Mouse (Mus musculus): ENCODE measurements around the gene Diras1. TPM values are rescaled to one million over a fixed set of nuclear protein-coding genes. Genes with fewer than 3 reads are reported as not detected.

The Diras1 gene
- polyA plus RNA-seq, 1 experiment: 0.05 TPM

DNA sequence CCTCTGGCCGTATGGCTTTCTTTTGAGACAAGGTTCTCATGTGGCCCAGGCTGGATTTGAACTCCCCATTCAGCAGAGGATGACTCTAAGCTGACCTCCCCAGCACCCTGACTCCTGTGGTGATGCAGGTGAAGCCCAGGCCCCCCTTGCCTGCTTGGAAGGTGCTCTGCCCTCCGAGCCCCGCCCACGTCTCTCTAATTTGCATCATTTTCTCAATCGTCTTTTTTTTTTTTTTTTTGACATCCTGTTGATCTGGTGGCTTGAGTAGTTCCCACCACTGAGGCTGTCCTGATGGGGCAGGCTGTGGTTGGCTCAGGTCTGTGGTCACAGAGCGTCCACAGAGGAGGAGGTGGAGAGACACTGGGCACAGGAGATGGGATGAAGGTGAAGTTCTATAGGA lies 36.0 kb downstream of the Diras1 start:
- Histone ChIP-seq H3K4me1 (replicated peaks; ENCODE audit: control insufficient read depth, insufficient read depth, low read length) (peaks cover 36% of the 10 kb centered on the region), H3K4me3 (ENCODE audit: control insufficient read depth, insufficient read depth, low read length) (no peak overlapping the region), H3K27me3 (ENCODE audit: control insufficient read depth, insufficient read depth, low read length) (no peaks in the 10 kb centered on the region), H3K36me3 (ENCODE audit: control insufficient read depth, insufficient read depth, low read length) (no peaks in the 10 kb centered on the region), H3K27ac (ENCODE audit: control insufficient read depth, insufficient read depth, low read length) (no peak overlapping the region)
- TF ChIP-seq CTCF (IDR thresholded peaks at IDR 0.05; ENCODE audit: borderline replicate concordance, control insufficient read depth, extremely low read depth, insufficient read depth, low read length, poor library complexity): no peak
- TF ChIP-seq POLR2A (IDR thresholded peaks at IDR 0.05; ENCODE audit: control insufficient read depth, extremely low read depth, insufficient read depth, low read length, poor library complexity): no peak
- DNase-seq: no peak
- 20% methylated on average over 6 of the region's 6 CpGs for WGBS

DNA sequence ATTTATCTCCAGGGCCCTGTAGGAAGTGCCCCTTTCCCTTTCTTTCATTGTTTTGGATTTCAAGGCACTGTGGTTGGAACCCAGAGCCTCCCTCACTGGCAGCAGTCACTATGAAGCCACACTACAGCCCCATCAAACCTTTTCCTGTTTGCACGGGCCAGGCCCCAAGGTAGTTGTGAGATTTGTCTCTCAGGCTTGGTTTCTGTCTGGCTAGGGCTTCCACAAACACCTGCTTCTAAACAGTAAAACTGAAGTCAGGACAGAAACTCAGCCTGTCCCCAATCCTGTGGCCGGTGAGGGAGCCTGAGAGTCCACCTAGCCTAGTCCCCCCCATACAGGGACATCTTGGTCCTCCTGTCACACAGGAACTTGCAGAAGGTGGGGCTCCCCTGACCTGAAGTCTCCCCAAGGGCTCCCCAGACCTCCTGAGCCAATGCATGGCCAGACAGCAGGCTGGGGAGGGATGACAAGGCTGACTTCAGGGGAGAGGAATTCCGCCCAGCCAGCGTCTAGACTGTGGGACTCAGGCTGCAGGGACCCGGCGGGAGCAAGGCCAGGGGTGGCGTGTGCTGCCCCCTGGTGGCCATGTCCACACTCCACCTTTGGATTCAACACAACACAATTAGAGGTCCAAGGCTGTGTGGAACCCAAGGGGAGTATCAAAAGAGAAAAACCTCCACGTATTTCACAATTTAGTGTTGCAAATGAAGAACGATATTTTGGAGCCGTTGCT lies 37.6 kb downstream of the Diras1 start:
- 12% methylated on average over 10 of the region's 10 CpGs for WGBS
- Histone ChIP-seq H3K27ac (ENCODE audit: control insufficient read depth, insufficient read depth, low read length) (no peak overlapping the region), H3K4me3 (ENCODE audit: control insufficient read depth, insufficient read depth, low read length) (no peak overlapping the region), H3K36me3 (ENCODE audit: control insufficient read depth, insufficient read depth, low read length) (no peaks in the 10 kb centered on the region), H3K27me3 (ENCODE audit: control insufficient read depth, insufficient read depth, low read length) (no peaks in the 10 kb centered on the region), H3K4me1 (replicated peaks; ENCODE audit: control insufficient read depth, insufficient read depth, low read length) (peaks cover 36% of the 10 kb centered on the region)
- peak; percentile 70 for DNase-seq
- TF ChIP-seq POLR2A (IDR thresholded peaks at IDR 0.05; ENCODE audit: control insufficient read depth, extremely low read depth, insufficient read depth, low read length, poor library complexity) (no peak), CTCF (IDR thresholded peaks at IDR 0.05; ENCODE audit: borderline replicate concordance, control insufficient read depth, extremely low read depth, insufficient read depth, low read length, poor library complexity) (peak; percentile 93)

GRCm38 (mm10) chr10:80986754-80987153 lies 38.7 kb downstream of the Diras1 start:
- Histone ChIP-seq H3K4me1 (replicated peaks; ENCODE audit: control insufficient read depth, insufficient read depth, low read length) (peaks cover 36% of the 10 kb centered on the region), H3K27me3 (ENCODE audit: control insufficient read depth, insufficient read depth, low read length) (no peaks in the 10 kb centered on the region), H3K4me3 (ENCODE audit: control insufficient read depth, insufficient read depth, low read length) (no peak overlapping the region), H3K36me3 (ENCODE audit: control insufficient read depth, insufficient read depth, low read length) (no peaks in the 10 kb centered on the region), H3K27ac (ENCODE audit: control insufficient read depth, insufficient read depth, low read length) (no peak overlapping the region)
- 89% methylated on average over 6 of the region's 6 CpGs for WGBS
- no peak for DNase-seq
- TF ChIP-seq CTCF (IDR thresholded peaks at IDR 0.05; ENCODE audit: borderline replicate concordance, control insufficient read depth, extremely low read depth, insufficient read depth, low read length, poor library complexity) (no peak), POLR2A (IDR thresholded peaks at IDR 0.05; ENCODE audit: control insufficient read depth, extremely low read depth, insufficient read depth, low read length, poor library complexity) (no peak)

- no peak overlapping the region for H3K27ac ChIP-seq (ENCODE audit: control insufficient read depth, insufficient read depth, low read length)
- no peaks in the 10 kb centered on the region for H3K27me3 ChIP-seq (ENCODE audit: control insufficient read depth, insufficient read depth, low read length)
- peak overlapping the region; percentile 88 for H3K4me3 ChIP-seq (ENCODE audit: control insufficient read depth, insufficient read depth, low read length)
- TF ChIP-seq POLR2A (IDR thresholded peaks at IDR 0.05; ENCODE audit: control insufficient read depth, extremely low read depth, insufficient read depth, low read length, poor library complexity) (no peak), CTCF (IDR thresholded peaks at IDR 0.05; ENCODE audit: borderline replicate concordance, control insufficient read depth, extremely low read depth, insufficient read depth, low read length, poor library complexity) (no peak)
- 30% methylated on average over 13 of the region's 13 CpGs for WGBS
- DNase-seq: no peak
- no peaks in the 10 kb centered on the region for H3K36me3 ChIP-seq (ENCODE audit: control insufficient read depth, insufficient read depth, low read length)
- peaks cover 39% of the 10 kb centered on the region for H3K4me1 ChIP-seq (replicated peaks; ENCODE audit: control insufficient read depth, insufficient read depth, low read length)
These were observed 39.3 kb downstream of the Diras1 start for GRCm38 (mm10) chr10:80985970-80986701.

DNA sequence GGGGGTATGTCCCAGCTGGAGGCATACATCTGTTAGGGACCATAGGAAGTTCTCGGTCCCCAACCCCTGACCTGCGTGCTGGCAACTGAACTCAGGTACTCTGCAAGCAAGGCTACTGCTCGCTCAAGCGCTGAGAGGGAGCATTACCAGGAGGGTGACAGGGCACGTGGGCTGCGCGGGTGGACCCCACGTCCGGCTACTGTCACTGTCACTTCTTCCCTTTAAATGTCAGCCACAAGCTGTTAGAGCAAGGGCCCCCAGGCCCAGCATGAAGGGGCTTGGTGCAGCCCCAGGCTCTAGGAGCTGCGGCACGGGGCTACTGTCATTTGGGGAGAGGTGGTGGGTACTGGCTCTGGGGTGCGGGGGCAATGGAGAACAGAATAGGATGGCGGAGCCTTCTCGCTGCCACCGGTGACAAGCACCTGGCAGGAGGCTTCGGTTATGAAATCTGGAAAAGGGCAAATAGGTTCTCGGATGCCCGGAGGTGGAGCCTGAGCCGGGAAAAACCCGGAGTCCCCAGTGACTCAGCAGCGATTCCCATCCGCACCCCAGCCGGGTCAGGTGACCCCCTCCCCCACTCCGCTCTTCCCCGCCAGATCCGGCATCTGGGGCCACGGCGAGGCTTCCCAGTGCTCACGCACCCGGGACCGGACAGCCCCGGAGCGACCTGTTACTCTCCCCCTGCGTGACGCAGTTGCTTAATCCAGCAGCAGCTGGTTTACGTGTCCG lies 40.1 kb downstream of the Diras1 start:
- H3K4me3 ChIP-seq (ENCODE audit: control insufficient read depth, insufficient read depth, low read length): peak overlapping the region; percentile 88
- TF ChIP-seq CTCF (IDR thresholded peaks at IDR 0.05; ENCODE audit: borderline replicate concordance, control insufficient read depth, extremely low read depth, insufficient read depth, low read length, poor library complexity): no peak
- no peak for TF ChIP-seq POLR2A (IDR thresholded peaks at IDR 0.05; ENCODE audit: control insufficient read depth, extremely low read depth, insufficient read depth, low read length, poor library complexity)
- H3K27ac ChIP-seq (ENCODE audit: control insufficient read depth, insufficient read depth, low read length): no peak overlapping the region
- no peaks in the 10 kb centered on the region for H3K27me3 ChIP-seq (ENCODE audit: control insufficient read depth, insufficient read depth, low read length)
- peaks cover 34% of the 10 kb centered on the region for H3K4me1 ChIP-seq (replicated peaks; ENCODE audit: control insufficient read depth, insufficient read depth, low read length)
- WGBS: 4% methylated on average over 37 of the region's 37 CpGs
- peak; percentile 49 for DNase-seq
- no peaks in the 10 kb centered on the region for H3K36me3 ChIP-seq (ENCODE audit: control insufficient read depth, insufficient read depth, low read length)

- TF ChIP-seq CTCF (IDR thresholded peaks at IDR 0.05; ENCODE audit: borderline replicate concordance, control insufficient read depth, extremely low read depth, insufficient read depth, low read length, poor library complexity) (no peak), POLR2A (IDR thresholded peaks at IDR 0.05; ENCODE audit: control insufficient read depth, extremely low read depth, insufficient read depth, low read length, poor library complexity) (no peak)
- H3K4me3 ChIP-seq (ENCODE audit: control insufficient read depth, insufficient read depth, low read length): no peak overlapping the region
- no peak overlapping the region for H3K27ac ChIP-seq (ENCODE audit: control insufficient read depth, insufficient read depth, low read length)
- H3K27me3 ChIP-seq (ENCODE audit: control insufficient read depth, insufficient read depth, low read length): no peaks in the 10 kb centered on the region
- 94% methylated on average over 12 of the region's 12 CpGs for WGBS
- peaks cover 25% of the 10 kb centered on the region for H3K4me1 ChIP-seq (replicated peaks; ENCODE audit: control insufficient read depth, insufficient read depth, low read length)
- DNase-seq: no peak
- no peaks in the 10 kb centered on the region for H3K36me3 ChIP-seq (ENCODE audit: control insufficient read depth, insufficient read depth, low read length)
These were observed 41.2 kb downstream of the Diras1 start for GRCm38 (mm10) chr10:80984223-80984622.

All from thymus, adult 2 months (tissue).